Comparison of ENCODE assay signal across 10 mouse cellular contexts in genomic region chr1:138123866-138124265, GRCm38 (mm10). TPM values are rescaled to one million over a fixed set of nuclear protein-coding genes. Genes with fewer than 3 reads are reported as not detected.
DNase-seq lines count a peak whose midpoint lies in the region; ATAC-seq and TF ChIP-seq lines count a peak whose summit lies in the region.
"Had no signal": no experiment of that assay in that cellular context is flagged by ENCODE, and none has a peak within 500 bp of the region (broad histone marks: within the 10 kb centered on the region; RNA-seq: fewer than 3 reads in every experiment).

No protein-coding gene starts in this region.

- no peak overlapping the region for H3K27ac ChIP-seq in gastrocnemius, adult 2 months
- H3K27ac ChIP-seq: hindbrain, embryonic 15.5 days; limb, embryonic 15.5 days had no signal

- POLR2A ChIA-PET in Patski (lab: Charles Lee), result no interaction called here

- no peak for DNase-seq in gastrocnemius, adult 2 months
- DNase-seq in gastrocnemius, adult 18-20 months (ENCODE audit: low spot score), result no peak
- peak; percentile 56 for DNase-seq in lung, postnatal 36 days
- no peak for DNase-seq in lung, adult 18-20 months
- no peak for DNase-seq in Patski (ENCODE audit: low read depth, low spot score)
- DNase-seq in heart, postnatal 36 days, result no peak

- peak; percentile 19; the same call in 1 of the 2 replicates for TF ChIP-seq CTCF in gastrocnemius, adult 2 months (IDR thresholded peaks at IDR 0.05)
- peak; percentile 39 for TF ChIP-seq CTCF in Patski (IDR thresholded peaks at IDR 0.05)

- in situ Hi-C loops in Patski (cut with MboI; ENCODE audit: low pct_unique_long_range_greater_than_20kb), result no loop called here

- intact Hi-C loops in gastrocnemius, adult 2 months (cut with DNase I), result no loop called here
- intact Hi-C loops in heart, postnatal 36 days (cut with DNase I), result loop anchor here (10.0 kb wide), 1 partner anchor 631 kb away; no protein-coding TSS in a partner anchor

- CTCF ChIA-PET in Patski (lab: Charles Lee), result no interaction called here

- H3K4me3 ChIP-seq in gastrocnemius, adult 2 months, result no peak overlapping the region
- H3K4me3 ChIP-seq: hindbrain, embryonic 15.5 days; limb, embryonic 15.5 days had no signal

- no peak for ATAC-seq in Patski
- ATAC-seq in megakaryocyte-erythroid progenitor cell, adult 5-6 weeks (replicated peaks; ENCODE audit: low FRiP score, low TSS enrichment, poor library complexity, severe bottlenecking), result 0 out of 2 replicates have a peak, but pooled peaks have one; percentile 63
- ATAC-seq in inflammation-experienced regulatory T-cells, adult 6 months, result no peak

- H3K27me3 ChIP-seq in Patski, result no peaks in the 10 kb centered on the region
- H3K27me3 ChIP-seq: hindbrain, embryonic 15.5 days; limb, embryonic 15.5 days had no signal

RNA-seq across cellular contexts. Expression of gene Ptprc, which starts 51.6 kb away (rescaled TPM):
- 1 to 10 TPM in 1 of 2 experiments, under 1 TPM in 1; 0.97 to 1.4 TPM for total RNA-seq in gastrocnemius, adult 2 months (2021)
- total RNA-seq in gastrocnemius, adult 18-20 months (2021), result 1 to 10 TPM in 1 of 2 experiments, under 1 TPM in 1; 0.62 to 1.4 TPM
- polyA plus RNA-seq in Patski (2021), result 0.15 TPM
- total RNA-seq in megakaryocyte-erythroid progenitor cell, adult 5-6 weeks (2014; fragmentation: Nextera tagmentation), result 66.2 and 119 TPM in 2 replicates
- total RNA-seq in megakaryocyte-erythroid progenitor cell, adult 5-6 weeks (2017), result 101 and 111 TPM in 2 replicates
- 1,000 to 10,000 TPM; 1,312 to 1,433 (median 1,346) TPM for polyA plus RNA-seq in inflammation-experienced regulatory T-cells, adult 6 months (2017; shearing (Covaris generic))
- 1 to 10 TPM; 4.6 to 7.5 TPM for total RNA-seq in heart, postnatal 36 days (2021)

Comparison
In these comparisons a context has a peak if more than half of its experiments do, and no peak if none do; other contexts are left out.
1. RNA of gene Ptprc, which starts 51.6 kb away (total RNA-seq): 66.2 to 119 TPM in megakaryocyte-erythroid progenitor cell, adult 5-6 weeks; 4.6 to 7.5 TPM in heart, postnatal 36 days, 0.97 to 1.4 TPM in gastrocnemius, adult 2 months and 0.62 to 1.4 TPM in gastrocnemius, adult 18-20 months; every median in the first group is over 4 times any median in the second.